21 mouse cellular contexts compared by ENCODE assay signal in the genomic region with DNA sequence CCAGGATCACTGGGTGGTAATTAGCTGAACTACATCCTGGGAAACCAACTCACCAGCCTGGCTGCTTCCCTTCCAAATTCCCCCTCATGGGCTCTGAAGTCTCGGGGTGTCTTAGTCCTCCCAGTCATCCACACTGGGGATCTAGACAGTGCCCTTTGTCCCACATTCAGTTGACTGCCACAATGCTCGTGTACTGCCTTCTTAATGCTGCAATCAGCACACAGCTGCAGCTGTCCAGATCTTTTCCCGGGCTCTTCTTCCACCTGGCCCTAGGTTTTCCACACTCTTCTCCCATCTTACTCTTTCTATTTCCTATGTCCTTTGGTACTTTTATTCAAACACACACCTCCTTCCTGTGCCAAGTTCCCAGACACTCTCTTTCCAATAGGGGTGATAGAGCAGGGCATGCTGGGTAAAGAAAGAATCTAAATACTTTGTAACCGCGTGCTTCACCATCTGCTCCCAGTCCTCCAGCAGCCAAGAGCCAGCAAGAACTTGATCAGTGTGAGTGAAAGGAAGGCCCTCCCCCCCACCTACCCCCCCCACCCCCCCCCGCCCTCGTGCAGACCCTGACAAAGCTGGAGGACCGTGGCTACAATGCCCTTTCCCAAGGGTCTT. TPM values are rescaled to one million over a fixed set of nuclear protein-coding genes. Genes with fewer than 3 reads are reported as not detected.
DNase-seq lines count a peak whose midpoint lies in the region; ATAC-seq and TF ChIP-seq lines count a peak whose summit lies in the region.
"Had no signal": no experiment of that assay in that cellular context is flagged by ENCODE, and none has a peak within 500 bp of the region (broad histone marks: within the 10 kb centered on the region; RNA-seq: fewer than 3 reads in every experiment).

No protein-coding gene starts in this region.

- H3K27ac ChIP-seq in hindbrain, embryonic 10.5 days = 0 out of 2 replicates have a peak overlapping the region, but pooled peaks have one; percentile 67
- no peak overlapping the region for H3K27ac ChIP-seq in hindbrain, embryonic 12.5 days
- no peak overlapping the region for H3K27ac ChIP-seq in lung, postnatal 0 days (ENCODE audit: low read length)
- peak overlapping the region; percentile 30; the same call in 1 of the 2 replicates for H3K27ac ChIP-seq in embryonic facial prominence, embryonic 10.5 days (replicated peaks)
- peak overlapping the region; percentile 17; the same call in 1 of the 2 replicates for H3K27ac ChIP-seq in liver, embryonic 16.5 days (ENCODE audit: low read length)
- H3K27ac ChIP-seq in kidney, adult 2 months (ENCODE audit: insufficient read depth, low read depth, low read length) = no peak overlapping the region
- H3K27ac ChIP-seq: kidney, postnatal 0 days had no signal

- no peak for TF ChIP-seq EP300 in lung, postnatal 0 days (IDR thresholded peaks at IDR 0.05)

- no peak for TF ChIP-seq POLR2A in kidney, adult 2 months (IDR thresholded peaks at IDR 0.05; ENCODE audit: low read depth, low read length)

- no peak for ATAC-seq in hindbrain, embryonic 12.5 days (ENCODE audit: low FRiP score)
- ATAC-seq in lung, postnatal 0 days = peak; percentile 70
- ATAC-seq in liver, embryonic 16.5 days (ENCODE audit: low read depth) = no peak; the same call in 1 of the 2 replicates

- no peak overlapping the region for H3K4me3 ChIP-seq in hindbrain, embryonic 10.5 days
- H3K4me3 ChIP-seq in hindbrain, embryonic 12.5 days = no peak overlapping the region
- no peak overlapping the region for H3K4me3 ChIP-seq in lung, postnatal 0 days (ENCODE audit: low read depth, low read length)
- H3K4me3 ChIP-seq in embryonic facial prominence, embryonic 10.5 days = no peak overlapping the region
- H3K4me3 ChIP-seq in liver, embryonic 16.5 days (ENCODE audit: low read depth, low read length) = peak overlapping the region; percentile 44
- no peak overlapping the region for H3K4me3 ChIP-seq in kidney, adult 2 months (ENCODE audit: insufficient read depth, low read depth, low read length)
- H3K4me3 ChIP-seq: megakaryocyte, embryonic 14.5 days had no signal

- DNase-seq in hindbrain, embryonic 10.5 days (ENCODE audit: low spot score) = no peak
- DNase-seq in lung, postnatal 0 days (ENCODE audit: low spot score) = peak; percentile 75
- no peak for DNase-seq in lung, postnatal 25 days (ENCODE audit: low spot score)
- no peak for DNase-seq in embryonic facial prominence, embryonic 10.5 days (ENCODE audit: low spot score)
- no peak for DNase-seq in kidney, adult 2 months
- no peak for DNase-seq in ovary, postnatal 14 days (ENCODE audit: low spot score)
- DNase-seq: adrenal gland, postnatal 36 days; cerebellum, adult 11 months; heart, adult 11 months; heart, postnatal 10 days; thymus, postnatal 14 days had no signal

- H3K9ac ChIP-seq in hindbrain, embryonic 12.5 days = no peak overlapping the region
- no peak overlapping the region for H3K9ac ChIP-seq in lung, postnatal 0 days (replicated peaks; ENCODE audit: low read depth)
- peak overlapping the region; percentile 30; the same call in 1 of the 2 replicates for H3K9ac ChIP-seq in liver, embryonic 16.5 days (ENCODE audit: low read depth, low read length)

- peaks cover 17% of the 10 kb centered on the region for H3K4me1 ChIP-seq in hindbrain, embryonic 10.5 days (replicated peaks)
- peaks cover 6% of the 10 kb centered on the region for H3K4me1 ChIP-seq in hindbrain, embryonic 12.5 days
- H3K4me1 ChIP-seq in lung, postnatal 0 days (ENCODE audit: insufficient read depth, low read depth, low read length) = no peaks in the 10 kb centered on the region
- H3K4me1 ChIP-seq in embryonic facial prominence, embryonic 10.5 days = peaks cover 12% of the 10 kb centered on the region
- no peaks in the 10 kb centered on the region for H3K4me1 ChIP-seq in liver, embryonic 16.5 days (ENCODE audit: control insufficient read depth, low read depth, low read length)
- H3K4me1 ChIP-seq in kidney, adult 2 months (ENCODE audit: control insufficient read depth, insufficient read depth, low read length) = no peaks in the 10 kb centered on the region

- 62% methylated on average over 8 of the region's 8 CpGs for WGBS in hindbrain, embryonic 10.5 days
- WGBS in hindbrain, embryonic 12.5 days = 54% methylated on average over 8 of the region's 8 CpGs
- WGBS in lung, postnatal 0 days = 37% methylated on average over 8 of the region's 8 CpGs
- 70% methylated on average over 8 of the region's 8 CpGs for WGBS in embryonic facial prominence, embryonic 10.5 days
- 54% methylated on average over 8 of the region's 8 CpGs for WGBS in liver, embryonic 16.5 days (ENCODE audit: insufficient replicate concordance)
- 57% methylated on average over 7 of the region's 8 CpGs for WGBS in kidney, adult 2 months

- H3K9me3 ChIP-seq in hindbrain, embryonic 10.5 days = no peaks in the 10 kb centered on the region
- H3K9me3 ChIP-seq in hindbrain, embryonic 12.5 days (replicated peaks) = no peaks in the 10 kb centered on the region
- H3K9me3 ChIP-seq in lung, postnatal 0 days (ENCODE audit: low read length) = no peaks in the 10 kb centered on the region
- H3K9me3 ChIP-seq in embryonic facial prominence, embryonic 10.5 days = no peaks in the 10 kb centered on the region
- no peaks in the 10 kb centered on the region for H3K9me3 ChIP-seq in liver, embryonic 16.5 days (replicated peaks; ENCODE audit: control insufficient read depth, low read length)

- no peaks in the 10 kb centered on the region for H3K36me3 ChIP-seq in hindbrain, embryonic 10.5 days
- H3K36me3 ChIP-seq in hindbrain, embryonic 12.5 days = no peaks in the 10 kb centered on the region
- H3K36me3 ChIP-seq in lung, postnatal 0 days (ENCODE audit: insufficient read depth, low read length) = no peaks in the 10 kb centered on the region
- H3K36me3 ChIP-seq in embryonic facial prominence, embryonic 10.5 days (replicated peaks) = no peaks in the 10 kb centered on the region
- H3K36me3 ChIP-seq in liver, embryonic 16.5 days (ENCODE audit: control insufficient read depth, insufficient read depth) = no peaks in the 10 kb centered on the region
- no peaks in the 10 kb centered on the region for H3K36me3 ChIP-seq in kidney, adult 2 months (ENCODE audit: control insufficient read depth, insufficient read depth, low read length)

- no peaks in the 10 kb centered on the region for H3K27me3 ChIP-seq in hindbrain, embryonic 10.5 days (ENCODE audit: insufficient read depth, poor library complexity, severe bottlenecking)
- H3K27me3 ChIP-seq in hindbrain, embryonic 12.5 days = no peaks in the 10 kb centered on the region
- H3K27me3 ChIP-seq in lung, postnatal 0 days (replicated peaks; ENCODE audit: insufficient read depth, low read length) = no peaks in the 10 kb centered on the region
- no peaks in the 10 kb centered on the region for H3K27me3 ChIP-seq in embryonic facial prominence, embryonic 10.5 days (replicated peaks; ENCODE audit: low read depth, poor library complexity, severe bottlenecking)
- H3K27me3 ChIP-seq in liver, embryonic 16.5 days (ENCODE audit: control insufficient read depth, insufficient read depth, low read depth, low read length) = no peaks in the 10 kb centered on the region
- no peaks in the 10 kb centered on the region for H3K27me3 ChIP-seq in kidney, adult 2 months (replicated peaks; ENCODE audit: control insufficient read depth, insufficient read depth, low read length)

- H3K4me2 ChIP-seq in hindbrain, embryonic 12.5 days (replicated peaks) = no peak overlapping the region
- no peak overlapping the region for H3K4me2 ChIP-seq in lung, postnatal 0 days (replicated peaks; ENCODE audit: low read depth, low read length)
- peak overlapping the region; percentile 40 for H3K4me2 ChIP-seq in liver, embryonic 16.5 days (ENCODE audit: low read depth, low read length)

- no peak for TF ChIP-seq CTCF in lung, postnatal 0 days (IDR thresholded peaks at IDR 0.05)
- TF ChIP-seq CTCF in kidney, adult 2 months (conservative IDR thresholded peaks at IDR 0.05; ENCODE audit: insufficient read depth, insufficient read length, low read depth, low read length) = no peak

RNA-seq across cellular contexts. Expression of gene Itih3, which starts 1.4 kb away (rescaled TPM):
- 0.37 and 0.49 TPM in 2 replicates for polyA plus RNA-seq in hindbrain, embryonic 10.5 days (2016; fragmentation: Nextera tagmentation; extraction: Ambion mirVana)
- 0.27 and 0.89 TPM in 2 replicates for polyA plus RNA-seq in hindbrain, embryonic 12.5 days (2016; fragmentation: Nextera tagmentation; extraction: Ambion mirVana)
- 2.2 and 2.5 TPM in 2 replicates for polyA plus RNA-seq in lung, postnatal 0 days (2015; fragmentation: Nextera tagmentation; extraction: Ambion mirVana)
- 0.36 TPM in 1 of 2 replicates, not detected in the other for polyA plus RNA-seq in embryonic facial prominence, embryonic 10.5 days (2016; fragmentation: Nextera tagmentation; extraction: Ambion mirVana)
- polyA plus RNA-seq in liver, embryonic 16.5 days (2015; fragmentation: Nextera tagmentation; extraction: Ambion mirVana) = 687 and 781 TPM in 2 replicates
- 0.43 and 0.56 TPM in 2 replicates for polyA plus RNA-seq in kidney, adult 2 months (2012; rRNA removed)

RNA-seq across cellular contexts. Expression of gene Itih1, which starts 20.9 kb away (rescaled TPM):
- not detected in 2 replicates for polyA plus RNA-seq in hindbrain, embryonic 10.5 days (2016; fragmentation: Nextera tagmentation; extraction: Ambion mirVana)
- polyA plus RNA-seq in hindbrain, embryonic 12.5 days (2016; fragmentation: Nextera tagmentation; extraction: Ambion mirVana) = not detected in 2 replicates
- polyA plus RNA-seq in lung, postnatal 0 days (2015; fragmentation: Nextera tagmentation; extraction: Ambion mirVana) = 0.81 and 1.1 TPM in 2 replicates
- not detected in 2 replicates for polyA plus RNA-seq in embryonic facial prominence, embryonic 10.5 days (2016; fragmentation: Nextera tagmentation; extraction: Ambion mirVana)
- 82.0 and 101 TPM in 2 replicates for polyA plus RNA-seq in liver, embryonic 16.5 days (2015; fragmentation: Nextera tagmentation; extraction: Ambion mirVana)
- polyA plus RNA-seq in kidney, adult 2 months (2012; rRNA removed) = 1.1 and 1.3 TPM in 2 replicates
- polyA plus RNA-seq: C2C12; cortical plate, adult 2 months; erythroblast, embryonic 14.5 days; intestine, embryonic 14.5 days; limb, embryonic 11.5 days; stomach, embryonic 14.5 days had no signal

RNA-seq across cellular contexts. Expression of gene Nek4, which starts 29.0 kb away (rescaled TPM):
- polyA plus RNA-seq in hindbrain, embryonic 10.5 days (2016; fragmentation: Nextera tagmentation; extraction: Ambion mirVana) = 18.6 and 21.0 TPM in 2 replicates
- polyA plus RNA-seq in hindbrain, embryonic 12.5 days (2016; fragmentation: Nextera tagmentation; extraction: Ambion mirVana) = 18.6 and 18.9 TPM in 2 replicates
- 4.7 and 4.9 TPM in 2 replicates for polyA plus RNA-seq in lung, postnatal 0 days (2015; fragmentation: Nextera tagmentation; extraction: Ambion mirVana)
- polyA plus RNA-seq in embryonic facial prominence, embryonic 10.5 days (2016; fragmentation: Nextera tagmentation; extraction: Ambion mirVana) = 20.2 and 22.1 TPM in 2 replicates
- polyA plus RNA-seq in liver, embryonic 16.5 days (2015; fragmentation: Nextera tagmentation; extraction: Ambion mirVana) = 3.6 TPM in 2 replicates
- 5.3 and 6.2 TPM in 2 replicates for polyA plus RNA-seq in kidney, adult 2 months (2012; rRNA removed)

RNA-seq across cellular contexts. Expression of gene Itih4, which starts 35.9 kb away (rescaled TPM):
- not detected in 2 replicates for polyA plus RNA-seq in hindbrain, embryonic 10.5 days (2016; fragmentation: Nextera tagmentation; extraction: Ambion mirVana)
- polyA plus RNA-seq in hindbrain, embryonic 12.5 days (2016; fragmentation: Nextera tagmentation; extraction: Ambion mirVana) = 0.08 and 0.19 TPM in 2 replicates
- 6.7 and 7.9 TPM in 2 replicates for polyA plus RNA-seq in lung, postnatal 0 days (2015; fragmentation: Nextera tagmentation; extraction: Ambion mirVana)
- not detected in 2 replicates for polyA plus RNA-seq in embryonic facial prominence, embryonic 10.5 days (2016; fragmentation: Nextera tagmentation; extraction: Ambion mirVana)
- 278 and 305 TPM in 2 replicates for polyA plus RNA-seq in liver, embryonic 16.5 days (2015; fragmentation: Nextera tagmentation; extraction: Ambion mirVana)
- 0.38 and 0.62 TPM in 2 replicates for polyA plus RNA-seq in kidney, adult 2 months (2012; rRNA removed)
- polyA plus RNA-seq: limb, embryonic 11.5 days had no signal

RNA-seq across cellular contexts. Expression of gene Mustn1, which starts 43.2 kb away (rescaled TPM):
- 0.29 and 0.39 TPM in 2 replicates for polyA plus RNA-seq in hindbrain, embryonic 10.5 days (2016; fragmentation: Nextera tagmentation; extraction: Ambion mirVana)
- polyA plus RNA-seq in hindbrain, embryonic 12.5 days (2016; fragmentation: Nextera tagmentation; extraction: Ambion mirVana) = 0.80 and 2.2 TPM in 2 replicates
- 30.5 and 36.6 TPM in 2 replicates for polyA plus RNA-seq in lung, postnatal 0 days (2015; fragmentation: Nextera tagmentation; extraction: Ambion mirVana)
- 0.52 and 0.67 TPM in 2 replicates for polyA plus RNA-seq in embryonic facial prominence, embryonic 10.5 days (2016; fragmentation: Nextera tagmentation; extraction: Ambion mirVana)
- polyA plus RNA-seq in liver, embryonic 16.5 days (2015; fragmentation: Nextera tagmentation; extraction: Ambion mirVana) = 1.7 and 2.3 TPM in 2 replicates
- polyA plus RNA-seq in kidney, adult 2 months (2012; rRNA removed) = 8.2 and 9.2 TPM in 2 replicates

Comparison
In these comparisons a context has a peak if more than half of its experiments do, and no peak if none do; other contexts are left out.
1. H3K27ac ChIP-seq: peak in hindbrain, embryonic 10.5 days (single experiment), embryonic facial prominence, embryonic 10.5 days (single experiment) and liver, embryonic 16.5 days (single experiment); none in hindbrain, embryonic 12.5 days (single experiment), lung, postnatal 0 days (single experiment) and kidney, adult 2 months (single experiment).
2. RNA of gene Itih3, which starts 1.4 kb away (polyA plus RNA-seq): 687 to 781 TPM in liver, embryonic 16.5 days; 2.2 to 2.5 TPM in lung, postnatal 0 days, 0.27 to 0.89 TPM in hindbrain, embryonic 12.5 days, 0.43 to 0.56 TPM in kidney, adult 2 months, 0.37 to 0.49 TPM in hindbrain, embryonic 10.5 days and 0.36 TPM in embryonic facial prominence, embryonic 10.5 days; every median in the first group is over 100 times any median in the second.
3. RNA of gene Itih1, which starts 20.9 kb away (polyA plus RNA-seq): 82.0 to 101 TPM in liver, embryonic 16.5 days; 1.1 to 1.3 TPM in kidney, adult 2 months, 0.81 to 1.1 TPM in lung, postnatal 0 days, not detected in hindbrain, embryonic 10.5 days, not detected in hindbrain, embryonic 12.5 days and not detected in embryonic facial prominence, embryonic 10.5 days; every median in the first group is over 10 times any median in the second.